Mouse (Mus musculus) cerebellum, adult 9-11 months (tissue): Measurements from ENCODE around the gene Olfr1395.
"Not testable (repeated sequence)": the region's sequence is repeated elsewhere in the genome, so short reads cannot be mapped to it uniquely, and the experiment has no call there.

Experiments used
- DNase-seq: peaks from one replicate; pipeline ENCODE4 v3.0.0; 2022

Olfr1395 gene

DNA sequence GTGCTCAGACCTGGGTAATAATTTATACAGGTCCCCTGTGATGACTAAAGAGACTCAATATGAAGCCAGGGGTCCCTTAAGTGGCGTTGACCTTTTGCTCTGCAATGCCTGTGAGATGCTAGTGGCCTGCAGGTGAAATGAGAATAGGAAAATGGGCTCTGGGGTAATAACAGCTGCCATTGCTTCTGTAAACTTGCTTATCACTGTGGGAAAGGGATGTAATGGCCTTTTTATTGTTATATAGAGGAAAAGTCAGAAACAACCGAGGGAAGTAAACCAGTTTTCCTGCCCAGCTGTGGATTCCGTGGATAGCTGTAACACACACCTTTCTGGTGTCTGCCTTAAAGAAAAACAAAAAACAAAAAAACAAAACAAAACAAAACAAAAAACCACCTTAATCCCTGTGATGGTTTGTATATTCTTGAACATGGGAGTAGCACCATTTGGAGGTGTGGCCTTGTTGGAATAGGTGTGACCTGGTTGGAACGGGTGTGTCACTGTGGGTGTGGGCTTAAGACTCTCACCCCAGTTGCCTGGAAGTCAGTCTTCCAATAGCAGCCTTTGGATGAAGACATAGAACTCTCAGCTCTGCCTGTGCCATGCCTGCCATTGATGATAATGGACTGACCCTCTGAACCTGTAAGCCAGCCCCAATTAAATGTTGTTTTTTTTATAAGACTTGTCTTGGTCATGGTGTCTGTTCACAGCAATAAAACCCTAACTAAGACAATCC, 34.1 kb downstream of the Olfr1395 start:
- DNase-seq, result not testable (repeated sequence)

- no peak for DNase-seq
Measured at GRCm38 (mm10) chr11:49183172-49183571, 41.1 kb downstream of the Olfr1395 start.

- DNase-seq, result no peak
Measured at GRCm38 (mm10) chr11:49186452-49186851, 44.4 kb downstream of the Olfr1395 start.

- no peak for DNase-seq
Measured at GRCm38 (mm10) chr11:49186955-49187488, 44.9 kb downstream of the Olfr1395 start, which contains the start of gene Btnl9. Gene Btnl9, minus strand, starts transcription at chr11:49187159.

DNA sequence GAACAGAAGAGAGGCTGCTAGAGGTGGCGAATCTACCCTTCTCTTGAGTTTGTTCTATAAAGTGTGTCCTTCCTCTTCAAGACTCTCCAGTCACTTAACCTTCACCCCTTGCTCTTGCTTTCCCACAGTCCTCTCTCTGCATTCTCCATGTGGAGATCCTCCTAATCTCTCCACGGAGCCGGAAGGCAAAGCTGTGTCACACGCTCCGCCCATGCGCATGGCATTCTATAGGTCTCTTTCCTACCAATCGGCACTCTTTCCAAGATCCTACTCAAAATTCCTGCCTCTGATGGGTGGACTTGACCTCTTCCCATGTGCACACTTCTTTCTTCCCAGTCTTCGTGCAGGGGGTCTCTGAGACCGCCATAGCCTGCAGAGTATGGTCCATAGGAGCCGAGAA, 45.6 kb downstream of the Olfr1395 start:
- no peak for DNase-seq

DNA sequence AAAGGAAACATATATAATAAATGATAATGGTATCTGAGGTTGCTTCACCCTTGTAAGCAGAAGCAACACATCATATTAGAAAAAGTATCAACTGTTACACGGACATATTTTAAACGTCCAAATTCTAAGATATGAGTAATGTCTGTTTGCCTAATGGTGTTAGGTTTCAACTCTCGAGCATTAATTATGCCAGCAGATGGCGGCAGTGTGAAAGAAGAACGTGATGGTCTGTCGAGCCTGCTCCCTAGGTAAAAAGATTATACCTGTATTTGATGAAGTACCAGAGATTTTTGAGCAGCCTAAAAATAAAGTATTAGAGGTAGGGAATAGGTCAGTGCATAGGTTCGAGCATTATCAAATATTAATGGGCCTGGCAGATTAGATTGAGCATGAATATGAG, 47.7 kb downstream of the Olfr1395 start:
- DNase-seq, result peak; percentile 25

DNA sequence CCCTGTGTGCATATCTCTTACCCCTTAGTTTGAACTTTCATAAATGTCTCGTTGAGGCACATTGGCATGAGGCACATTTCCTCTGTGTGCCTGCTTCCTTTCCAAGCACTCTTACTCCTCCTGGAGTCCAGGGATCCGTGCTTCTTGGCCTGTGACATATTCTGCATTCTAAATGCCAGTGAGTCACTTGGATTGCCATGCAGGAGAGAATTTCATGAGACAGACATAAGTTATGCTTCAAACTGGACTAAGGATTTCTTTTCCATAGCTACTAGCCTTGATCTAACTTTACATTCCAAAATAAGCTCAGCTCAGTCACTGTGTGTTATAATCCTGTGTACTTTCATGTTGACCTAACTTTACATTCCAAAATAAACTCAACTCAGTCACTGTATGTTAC, 49.0 kb downstream of the Olfr1395 start:
- no peak for DNase-seq

GRCm38 (mm10) chr11:49194771-49195170, 52.7 kb downstream of the Olfr1395 start:
- not testable (repeated sequence) for DNase-seq

- DNase-seq, result no peak
Measured at GRCm38 (mm10) chr11:49195819-49196322, 53.8 kb downstream of the Olfr1395 start.
